Mouse (Mus musculus) intestine, postnatal 0 days (tissue): ENCODE results near the gene Sec61b. TPM values are rescaled to one million over a fixed set of nuclear protein-coding genes. Genes with fewer than 3 reads are reported as not detected.

Experiments used
- ATAC-seq: fragments of 200-750 bp; cut with Nextera tagmentation; 2 replicates; pipeline ENCODE4 v1.8.0; 2017; ENCODE audit warnings: mild to moderate bottlenecking, moderate TSS enrichment, moderate library complexity
- H3K27ac ChIP-seq: fragments of 300-500 bp; sonication (generic); 2 replicates; pipeline ENCODE4 v1.5.1; 2014; ENCODE audit warnings: mild to moderate bottlenecking, low read depth, low read length, moderate library complexity
- H3K27me3 ChIP-seq: fragments of 300-500 bp; sonication (generic); replicated peaks from 2 replicates; pipeline ENCODE4 v1.6.1; 2014; ENCODE audit warnings: low read length, mixed read lengths; ENCODE audit not compliant: control insufficient read depth, insufficient read depth
- H3K36me3 ChIP-seq: fragments of 300-500 bp; sonication (generic); 2 replicates; pipeline ENCODE4 v1.6.1; 2014; ENCODE audit warnings: mild to moderate bottlenecking, moderate library complexity; ENCODE audit not compliant: control insufficient read depth, insufficient read depth
- H3K4me1 ChIP-seq: fragments of 300-500 bp; sonication (generic); replicated peaks from 2 replicates; pipeline ENCODE4 v1.6.1; 2014; ENCODE audit warnings: antibody characterized with exemption, low read length, mixed read lengths; ENCODE audit not compliant: control insufficient read depth, insufficient read depth
- H3K4me2 ChIP-seq: fragments of 300-500 bp; sonication (generic); replicated peaks from 2 replicates; pipeline ENCODE4 v1.6.1; 2014; ENCODE audit warnings: low read depth, mild to moderate bottlenecking, moderate library complexity
- H3K4me3 ChIP-seq: fragments of 300-500 bp; sonication (generic); 2 replicates; pipeline ENCODE4 v1.5.1; 2014; ENCODE audit warnings: low read depth, low read length
- H3K9ac ChIP-seq: fragments of 300-500 bp; sonication (generic); 2 replicates; pipeline ENCODE4 v1.6.1; 2014; ENCODE audit warnings: mild to moderate bottlenecking, low read depth, low read length
- H3K9me3 ChIP-seq: fragments of 300-500 bp; sonication (generic); 2 replicates; pipeline ENCODE4 v1.6.1; 2016; ENCODE audit warnings: mixed run types; ENCODE audit not compliant: control insufficient read depth
- CTCF ChIP-seq: sonication (generic); IDR thresholded peaks from 2 replicates; pipeline ENCODE4 v1.5.1; 2016; ENCODE audit warnings: low read depth, mild to moderate bottlenecking, control low read depth, antibody characterized with exemption, moderate library complexity
- WGBS: fragments of 180-500 bp; shearing (Covaris S2); extraction: QIAGEN DNeasy Blood & Tissue Kit; methylation state at CpG from one replicate; pipeline ENCODE4 v1.1.7; 2014; 5-methylcytosine and 5-hydroxymethylcytosine counted together
- polyA plus RNA-seq: library from polyadenylated mRNA; unstranded; fragments of >200 nt; fragmentation: Nextera tagmentation; extraction: Ambion mirVana; gene quantifications from 2 replicates; pipeline ENCODE4 v1.2.1, GENCODE M21; 2015

Gene Sec61b
- polyA plus RNA-seq, 1 experiment from 2014 or later, result 392 TPM

GRCm38 (mm10) chr4:47518551-47519181 lies 44.2 kb downstream of the Sec61b start:
- H3K27ac ChIP-seq, result no peak overlapping the region
- no peak overlapping the region for H3K4me2 ChIP-seq
- WGBS, result 72% methylated on average over 12 of the region's 12 CpGs
- no peak overlapping the region for H3K4me3 ChIP-seq
- ATAC-seq, result no peak
- H3K9ac ChIP-seq, result no peak overlapping the region
- no peaks in the 10 kb centered on the region for H3K27me3 ChIP-seq
- no peaks in the 10 kb centered on the region for H3K9me3 ChIP-seq
- no peaks in the 10 kb centered on the region for H3K36me3 ChIP-seq
- no peaks in the 10 kb centered on the region for H3K4me1 ChIP-seq
- no peak for TF ChIP-seq CTCF

GRCm38 (mm10) chr4:47520076-47520475 lies 45.6 kb downstream of the Sec61b start:
- Histone ChIP-seq H3K4me3 (no peak overlapping the region), H3K36me3 (no peaks in the 10 kb centered on the region), H3K9me3 (no peaks in the 10 kb centered on the region), H3K4me2 (no peak overlapping the region), H3K9ac (no peak overlapping the region), H3K4me1 (no peaks in the 10 kb centered on the region), H3K27ac (no peak overlapping the region), H3K27me3 (no peaks in the 10 kb centered on the region)
- no peak for TF ChIP-seq CTCF
- no peak for ATAC-seq
- 58% methylated on average over 4 of the region's 4 CpGs for WGBS

GRCm38 (mm10) chr4:47521884-47522605 lies 47.6 kb downstream of the Sec61b start:
- Histone ChIP-seq H3K36me3 (no peaks in the 10 kb centered on the region), H3K27me3 (no peaks in the 10 kb centered on the region), H3K4me1 (no peaks in the 10 kb centered on the region), H3K4me2 (no peak overlapping the region), H3K27ac (no peak overlapping the region), H3K9ac (no peak overlapping the region), H3K9me3 (no peaks in the 10 kb centered on the region), H3K4me3 (no peak overlapping the region)
- TF ChIP-seq CTCF, result peak; percentile 67
- 87% methylated on average over 6 of the region's 6 CpGs for WGBS
- ATAC-seq, result no peak

- Histone ChIP-seq H3K9me3 (no peaks in the 10 kb centered on the region), H3K36me3 (no peaks in the 10 kb centered on the region), H3K27ac (no peak overlapping the region), H3K4me1 (no peaks in the 10 kb centered on the region), H3K27me3 (no peaks in the 10 kb centered on the region), H3K4me2 (no peak overlapping the region), H3K4me3 (no peak overlapping the region), H3K9ac (no peak overlapping the region)
- ATAC-seq, result no peak
- TF ChIP-seq CTCF, result no peak
- WGBS, result 95% methylated on average over 4 of the region's 4 CpGs
These were observed 55.4 kb downstream of the Sec61b start for GRCm38 (mm10) chr4:47529866-47530265.

Other genes starting within 250 kb of the Sec61b start
- 9.6 and 9.9 TPM in 2 replicates for gene Tgfbr1, start 121.4 kb upstream of the Sec61b start, polyA plus RNA-seq
- 28.1 and 29.2 TPM in 2 replicates for gene Alg2, start 325 bp upstream of the Sec61b start, polyA plus RNA-seq